Mouse (Mus musculus) Patski (cell line): ENCODE results near the gene Ccnd1. TPM values are rescaled to one million over a fixed set of nuclear protein-coding genes. Genes with fewer than 3 reads are reported as not detected.

Experiments
- ATAC-seq: fragments of 100-300 bp; one replicate; pipeline ENCODE4 v1.8.0; 2021
- CTCF ChIA-PET: fragments of 350-600 bp; sonication (Branson Sonifier 250); formaldehyde crosslinking; loops from one replicate; lab custom pipeline; 2022; ENCODE audit warnings: inconsistent platforms; lab: Charles Lee
- POLR2A ChIA-PET: fragments of 350-600 bp; sonication (Branson Sonifier 250); formaldehyde crosslinking; loops from one replicate; lab custom pipeline; 2022; ENCODE audit warnings: antibody characterized with exemption, inconsistent platforms; lab: Charles Lee
- DNase-seq: peaks from one replicate; pipeline ENCODE4 v3.0.0-alpha.2; 2011; ENCODE audit warnings: low read depth, low spot score
- H3K27me3 ChIP-seq: fragments of 371-371 bp; one replicate; pipeline ENCODE4 v1.5.1; 2021
- CTCF ChIP-seq: fragments of 100-300 bp; IDR thresholded peaks from one replicate; pipeline ENCODE4 v1.5.1; 2021
- in situ Hi-C: fragments of 300-500 bp; cut with MboI; formaldehyde crosslinking; loops from 3 replicates; pipeline ENCODE4 v1.11.1; 2018; ENCODE audit warnings: low pct_unique_long_range_greater_than_20kb, mixed read lengths
- polyA plus RNA-seq: library from polyadenylated mRNA; unstranded; gene quantifications from one replicate; pipeline ENCODE4 v1.2.3, GENCODE M21; 2021

Ccnd1 gene
- 110 TPM for polyA plus RNA-seq

- no peaks in the 10 kb centered on the region for H3K27me3 ChIP-seq
- in situ Hi-C loops, result loop anchor here (5.0 to 10.0 kb wide), 4 partner anchors 108 to 303 kb away; no protein-coding TSS in a partner anchor
- ChIA-PET POLR2A (interaction anchor here (0.7 to 4.2 kb wide), 5 partner anchors 20 to 182 kb away, joined by 3 to 21 read pairs (median 3); no protein-coding TSS in a partner anchor), CTCF (interaction anchor here (0.6 to 4.3 kb wide), 7 partner anchors 32 to 313 kb away, joined by 3 to 24 read pairs (median 4); no protein-coding TSS in a partner anchor)
- DNase-seq, result no peak
- ATAC-seq, result peak; percentile 24
- TF ChIP-seq CTCF, result no peak
Measured at GRCm38 (mm10) chr7:144939344-144940002, at the start of gene Ccnd1. Gene Ccnd1, minus strand, starts transcription at chr7:144939925.

- in situ Hi-C loops, result no loop called here
- CTCF ChIA-PET, result no interaction called here
Measured at GRCm38 (mm10) chr7:144988856-144989255, 49.1 kb upstream of the Ccnd1 start.

GRCm38 (mm10) chr7:144985100-144985499, 45.4 kb upstream of the Ccnd1 start:
- DNase-seq (no peak), ATAC-seq (no peak)
- H3K27me3 ChIP-seq, result no peaks in the 10 kb centered on the region
- TF ChIP-seq CTCF, result no peak
- CTCF ChIA-PET, result no interaction called here
- in situ Hi-C loops, result no loop called here
- POLR2A ChIA-PET, result no interaction called here

More at GRCm38 (mm10) chr7:144988856-144989255, 49.1 kb upstream of the Ccnd1 start:
- TF ChIP-seq CTCF, result no peak
- ATAC-seq (no peak), DNase-seq (no peak)
- POLR2A ChIA-PET, result interaction anchor here (0.9 kb wide), 1 partner anchor 25 kb away, joined by 3 read pairs; no protein-coding TSS in a partner anchor
- no peaks in the 10 kb centered on the region for H3K27me3 ChIP-seq

- POLR2A ChIA-PET, result interaction anchor here (0.5 kb wide), 1 partner anchor 88 kb away, joined by 3 read pairs; no protein-coding TSS in a partner anchor
- CTCF ChIA-PET, result no interaction called here
- in situ Hi-C loops, result no loop called here
- H3K27me3 ChIP-seq, result no peaks in the 10 kb centered on the region
- DNase-seq (no peak), ATAC-seq (no peak)
- no peak for TF ChIP-seq CTCF
Measured at GRCm38 (mm10) chr7:144982358-144983110, 42.8 kb upstream of the Ccnd1 start.

- ATAC-seq (no peak), DNase-seq (no peak)
- ChIA-PET CTCF (interaction anchor here (1.8 kb wide), 1 partner anchor 13 kb away, joined by 4 read pairs; no protein-coding TSS in a partner anchor), POLR2A (interaction anchor here (0.8 to 1.4 kb wide), 2 partner anchors 22 to 162 kb away, joined by 3 read pairs; no protein-coding TSS in a partner anchor)
- no peaks in the 10 kb centered on the region for H3K27me3 ChIP-seq
- in situ Hi-C loops, result no loop called here
- no peak for TF ChIP-seq CTCF
Measured at GRCm38 (mm10) chr7:144981426-144982079, 41.8 kb upstream of the Ccnd1 start.

- ATAC-seq (no peak), DNase-seq (no peak)
- H3K27me3 ChIP-seq, result no peaks in the 10 kb centered on the region
- CTCF ChIA-PET, result no interaction called here
- POLR2A ChIA-PET, result interaction anchor here (1.4 kb wide), 1 partner anchor 20 kb away, joined by 3 read pairs; no protein-coding TSS in a partner anchor
- in situ Hi-C loops, result no loop called here
- TF ChIP-seq CTCF, result no peak
Measured at GRCm38 (mm10) chr7:144979814-144980213, 40.1 kb upstream of the Ccnd1 start.

- ChIA-PET POLR2A (no interaction called here), CTCF (interaction anchor here (2.1 kb wide), 1 partner anchor 14 kb away, joined by 7 read pairs; no protein-coding TSS in a partner anchor)
- DNase-seq (no peak), ATAC-seq (no peak)
- TF ChIP-seq CTCF, result no peak
- no peaks in the 10 kb centered on the region for H3K27me3 ChIP-seq
- in situ Hi-C loops, result no loop called here
Measured at GRCm38 (mm10) chr7:144977121-144977520, 37.4 kb upstream of the Ccnd1 start.

- DNase-seq, result no peak
- no peaks in the 10 kb centered on the region for H3K27me3 ChIP-seq
- ChIA-PET CTCF (no interaction called here), POLR2A (interaction anchor here (0.6 kb wide), 1 partner anchor 138 kb away, joined by 3 read pairs; no protein-coding TSS in a partner anchor)
- no peak for ATAC-seq
- in situ Hi-C loops, result no loop called here
- TF ChIP-seq CTCF, result no peak
Measured at GRCm38 (mm10) chr7:144973461-144973860, 33.7 kb upstream of the Ccnd1 start.

GRCm38 (mm10) chr7:144971769-144972168, 32.0 kb upstream of the Ccnd1 start:
- in situ Hi-C loops, result no loop called here
- CTCF ChIA-PET, result interaction anchor here (2.0 kb wide), 1 partner anchor 32 kb away, joined by 5 read pairs; the partner anchor contains the start of gene Ccnd1
- ATAC-seq (no peak), DNase-seq (no peak)
- POLR2A ChIA-PET, result interaction anchor here (0.6 kb wide), 1 partner anchor 140 kb away, joined by 3 read pairs; no protein-coding TSS in a partner anchor
- TF ChIP-seq CTCF, result no peak
- no peaks in the 10 kb centered on the region for H3K27me3 ChIP-seq
